Mouse (Mus musculus) thymus, adult 2 months (tissue): ENCODE results near the gene Vmn2r84.

Source experiments
- CTCF ChIP-seq: fragments of 200-500 bp; IDR thresholded peaks from 2 replicates; pipeline ENCODE4 v1.5.1; 2012; ENCODE audit warnings: mild to moderate bottlenecking, control low read depth, low read length, moderate library complexity, borderline replicate concordance; ENCODE audit not compliant: control insufficient read depth, poor library complexity, insufficient read depth; ENCODE audit errors: extremely low read depth
- POLR2A ChIP-seq: fragments of 200-500 bp; IDR thresholded peaks from 2 replicates; pipeline ENCODE4 v1.6.1; 2012; ENCODE audit warnings: mild to moderate bottlenecking, low read length, control low read depth, moderate library complexity; ENCODE audit not compliant: control insufficient read depth, poor library complexity, insufficient read depth; ENCODE audit errors: extremely low read depth

DNA sequence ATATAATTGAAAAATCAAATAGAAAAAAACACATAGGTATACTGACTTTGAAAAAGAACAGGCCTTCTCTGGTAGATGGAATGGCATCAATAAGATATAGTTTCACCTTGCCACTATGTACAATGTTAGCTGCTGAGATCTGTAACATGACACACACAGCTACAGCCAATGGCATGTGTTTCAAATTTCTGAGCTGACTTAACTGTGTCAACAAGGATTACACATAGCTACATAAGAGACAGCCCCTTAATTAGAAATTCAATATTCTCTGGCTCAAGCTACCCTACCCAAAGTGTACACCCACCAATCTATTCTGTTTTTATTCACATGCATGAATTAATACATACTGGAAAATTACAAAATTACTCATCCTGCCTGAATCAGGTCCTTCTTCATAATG lies 25.7 kb downstream of the Vmn2r84 start:
- TF ChIP-seq POLR2A: no peak
- TF ChIP-seq CTCF: no peak
